Mouse (Mus musculus) liver, embryonic 14.5 days (tissue): ENCODE data around the gene Dntt. TPM values are rescaled to one million over a fixed set of nuclear protein-coding genes. Genes with fewer than 3 reads are reported as not detected.
A peak's percentile ranks its signal among the peaks of the same experiment; 100 is the strongest.

Source experiments
- ATAC-seq: fragments of 200-750 bp; cut with Nextera tagmentation; 2 replicates; pipeline ENCODE4 v1.8.0; 2017; ENCODE audit warnings: moderate number of reproducible peaks, mild to moderate bottlenecking, moderate library complexity; ENCODE audit not compliant: insufficient read depth
- DNase-seq, 3 experiments: peaks; one replicate each; pipeline ENCODE4 v3.0.0-alpha.2; 2012 to 2013; ENCODE audit warnings: low read depth in 3 of 3, low spot score in 3 of 3
- H3K27ac ChIP-seq: fragments of 300-500 bp; sonication (generic); 2 replicates; pipeline ENCODE4 v1.5.1; 2014; ENCODE audit warnings: moderate library complexity, mild to moderate bottlenecking, control low read depth, inconsistent platforms
- H3K27me3 ChIP-seq: fragments of 300-500 bp; sonication (generic); 2 replicates; pipeline ENCODE4 v1.6.1; 2014; ENCODE audit warnings: mild to moderate bottlenecking, low read length, moderate library complexity; ENCODE audit not compliant: control insufficient read depth, insufficient read depth
- H3K36me3 ChIP-seq: fragments of 300-500 bp; sonication (generic); replicated peaks from 2 replicates; pipeline ENCODE4 v1.6.1; 2014; ENCODE audit warnings: low read depth; ENCODE audit not compliant: control insufficient read depth, insufficient read depth
- H3K4me1 ChIP-seq, 2 experiments: fragments of 200-500 bp in 1 of 2; fragments of 300-500 bp in 1 of 2; sonication (generic) in 1 of 2; replicated peaks; 2 replicates each; pipeline ENCODE4 v1.6.1; 2012 to 2014; ENCODE audit warnings: antibody characterized with exemption in 1 of 2, inconsistent platforms in 1 of 2, low read length in 1 of 2; ENCODE audit not compliant: control insufficient read depth in 2 of 2, insufficient read depth in 2 of 2
- H3K4me2 ChIP-seq: fragments of 300-500 bp; sonication (generic); 2 replicates; pipeline ENCODE4 v1.6.1; 2014; ENCODE audit warnings: low read depth, mild to moderate bottlenecking, control low read depth, moderate library complexity
- H3K4me3 ChIP-seq, 2 experiments: fragments of 200-500 bp in 1 of 2; fragments of 300-500 bp in 1 of 2; sonication (generic) in 1 of 2; 2 replicates each; pipeline ENCODE4 v1.5.1; 2012 to 2014; ENCODE audit warnings: low read depth in 2 of 2, low read length in 2 of 2, mild to moderate bottlenecking in 2 of 2, control low read depth in 1 of 2, inconsistent platforms in 1 of 2, moderate library complexity in 1 of 2; ENCODE audit not compliant: insufficient read depth in 1 of 2
- H3K9ac ChIP-seq: fragments of 300-500 bp; sonication (generic); replicated peaks from 2 replicates; pipeline ENCODE4 v1.6.1; 2014; ENCODE audit warnings: mild to moderate bottlenecking, control low read depth, moderate library complexity
- H3K9me3 ChIP-seq: fragments of 300-500 bp; sonication (generic); 2 replicates; pipeline ENCODE4 v1.6.1; 2016; ENCODE audit warnings: low read length, mixed read lengths; ENCODE audit not compliant: control insufficient read depth
- CTCF ChIP-seq: IDR thresholded peaks from 2 replicates; pipeline ENCODE4 v1.5.1; 2016; ENCODE audit warnings: antibody characterized with exemption, low read depth, control low read depth
- EP300 ChIP-seq: IDR thresholded peaks from 2 replicates; pipeline ENCODE4 v1.6.1; 2016; ENCODE audit warnings: antibody characterized with exemption, low read depth
- WGBS: fragments of 180-500 bp; shearing (Covaris S2); extraction: QIAGEN DNeasy Blood & Tissue Kit; methylation state at CpG from one replicate; pipeline ENCODE4 v1.1.7; 2014; ENCODE audit not compliant: insufficient replicate concordance; 5-methylcytosine and 5-hydroxymethylcytosine counted together
- polyA plus RNA-seq, 2 experiments: library from polyadenylated mRNA; depleted of rRNA in 1 of 2; stranded (reverse) in 1 of 2; unstranded in 1 of 2; fragments of >200 nt; fragmentation: Nextera tagmentation in 1 of 2; extraction: Ambion mirVana in 1 of 2; gene quantifications; 2 replicates each; pipeline versions ENCODE4 v1.2.1 to v1.2.3; 2012 to 2014

The Dntt gene
- polyA plus RNA-seq, 2 experiments: 0.09 TPM; not detected in 1

GRCm38 (mm10) chr19:41027024-41027423 lies 2.1 kb upstream of the Dntt start:
- H3K27me3 ChIP-seq: peaks cover 2% of the 10 kb centered on the region; the same call in 1 of the 2 replicates
- no peak for DNase-seq
- no peak for ATAC-seq
- no peak overlapping the region for H3K4me3 ChIP-seq
- WGBS: 74% methylated on average over 5 of the region's 5 CpGs
- no peak overlapping the region for H3K27ac ChIP-seq
- no peak overlapping the region for H3K9ac ChIP-seq
- TF ChIP-seq EP300: no peak
- no peak for TF ChIP-seq CTCF
- H3K9me3 ChIP-seq: no peaks in the 10 kb centered on the region
- H3K4me1 ChIP-seq: no peaks in the 10 kb centered on the region
- H3K36me3 ChIP-seq: no peaks in the 10 kb centered on the region
- H3K4me2 ChIP-seq: no peak overlapping the region

DNA sequence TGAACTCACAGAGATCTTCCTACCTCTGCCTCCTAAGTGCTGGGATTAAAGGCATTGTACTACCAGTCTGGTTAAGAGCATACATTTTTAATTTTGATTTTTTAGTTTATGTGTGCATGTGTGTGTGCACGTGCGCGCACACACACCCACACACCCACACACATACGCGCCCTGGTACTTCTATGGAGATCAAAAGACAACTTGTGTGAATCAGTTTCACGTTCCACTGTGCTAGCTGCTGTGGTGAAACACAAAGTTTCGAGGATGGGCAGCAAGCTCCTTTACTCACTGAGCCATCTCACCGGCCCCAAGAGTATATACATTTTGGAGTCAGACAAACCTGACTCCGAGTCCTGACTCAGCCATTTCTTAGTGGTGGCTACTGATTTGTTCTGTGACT lies 1.5 kb upstream of the Dntt start:
- Histone ChIP-seq H3K9me3 (no peaks in the 10 kb centered on the region), H3K27me3 (peaks cover 2% of the 10 kb centered on the region; the same call in 1 of the 2 replicates), H3K4me3 (no peak overlapping the region), H3K4me2 (no peak overlapping the region), H3K36me3 (no peaks in the 10 kb centered on the region), H3K27ac (no peak overlapping the region), H3K9ac (no peak overlapping the region), H3K4me1 (no peaks in the 10 kb centered on the region)
- ATAC-seq (no peak), DNase-seq (no peak)
- 82% methylated on average over 9 of the region's 9 CpGs for WGBS
- TF ChIP-seq CTCF: no peak
- TF ChIP-seq EP300: no peak

- no peaks in the 10 kb centered on the region for H3K4me1 ChIP-seq
- TF ChIP-seq CTCF: no peak
- H3K4me2 ChIP-seq: no peak overlapping the region
- H3K9me3 ChIP-seq: no peaks in the 10 kb centered on the region
- DNase-seq (no peak), ATAC-seq (no peak)
- no peak overlapping the region for H3K4me3 ChIP-seq
- no peaks in the 10 kb centered on the region for H3K36me3 ChIP-seq
- H3K9ac ChIP-seq: no peak overlapping the region
- WGBS: 44% methylated on average over 6 of the region's 6 CpGs
- H3K27me3 ChIP-seq: peaks cover 2% of the 10 kb centered on the region; the same call in 1 of the 2 replicates
- no peak overlapping the region for H3K27ac ChIP-seq
Measured at GRCm38 (mm10) chr19:41030161-41030560, 1.1 kb downstream of the Dntt start.

GRCm38 (mm10) chr19:41031009-41031408 lies 1.9 kb downstream of the Dntt start:
- H3K4me3 ChIP-seq: no peak overlapping the region
- 4% methylated on average over 11 of the region's 11 CpGs for WGBS
- no peaks in the 10 kb centered on the region for H3K9me3 ChIP-seq
- no peak overlapping the region for H3K4me2 ChIP-seq
- H3K36me3 ChIP-seq: no peaks in the 10 kb centered on the region
- H3K27me3 ChIP-seq: peaks cover 2% of the 10 kb centered on the region; the same call in 1 of the 2 replicates
- H3K4me1 ChIP-seq: no peaks in the 10 kb centered on the region
- H3K27ac ChIP-seq: no peak overlapping the region
- DNase-seq (peak in 1 of 3 experiments; percentile 26), ATAC-seq (no peak)
- TF ChIP-seq EP300: no peak
- TF ChIP-seq CTCF: no peak
- no peak overlapping the region for H3K9ac ChIP-seq

- H3K27me3 ChIP-seq: peaks cover 2% of the 10 kb centered on the region; the same call in 1 of the 2 replicates
- H3K4me1 ChIP-seq: no peaks in the 10 kb centered on the region
- H3K9me3 ChIP-seq: no peaks in the 10 kb centered on the region
- TF ChIP-seq CTCF: no peak
- no peak for TF ChIP-seq EP300
- no peak overlapping the region for H3K4me2 ChIP-seq
- ATAC-seq (no peak), DNase-seq (no peak)
- H3K27ac ChIP-seq: no peak overlapping the region
- 27% methylated on average over 6 of the region's 6 CpGs for WGBS
- H3K9ac ChIP-seq: no peak overlapping the region
- H3K36me3 ChIP-seq: no peaks in the 10 kb centered on the region
- no peak overlapping the region for H3K4me3 ChIP-seq
Measured at GRCm38 (mm10) chr19:41031869-41032268, 2.8 kb downstream of the Dntt start.
